Mouse (Mus musculus) lung, adult 2 months (tissue): ENCODE measurements at regions not wholly inside any gene's neighbourhood (a gene's known extent, or its start where the extent isn't known, plus 50 kb on each side); places are given as distances from the start of the nearest gene placed in this dataset.

Experiments
- CTCF ChIP-seq: fragments of 200-500 bp; IDR thresholded peaks from 2 replicates; pipeline ENCODE4 v1.5.1; 2011; ENCODE audit warnings: mild to moderate bottlenecking, low read length, control low read depth; ENCODE audit not compliant: insufficient read depth
- POLR2A ChIP-seq: fragments of 200-500 bp; IDR thresholded peaks from 2 replicates; pipeline ENCODE4 v1.6.1; 2011; ENCODE audit warnings: low read depth, mild to moderate bottlenecking, control low read depth, low read length, borderline replicate concordance; ENCODE audit errors: extremely low read depth

- TF ChIP-seq CTCF: no peak
- no peak for TF ChIP-seq POLR2A
Measured at GRCm38 (mm10) chr4:31012006-31012405, 951.9 kb upstream of the Map3k7 start.
